Mouse (Mus musculus): Measurements from ENCODE around the gene Batf2. TPM values are rescaled to one million over a fixed set of nuclear protein-coding genes. Genes with fewer than 3 reads are reported as not detected.

The Batf2 gene
- polyA plus RNA-seq, 1 experiment = 0.04 TPM

DNA sequence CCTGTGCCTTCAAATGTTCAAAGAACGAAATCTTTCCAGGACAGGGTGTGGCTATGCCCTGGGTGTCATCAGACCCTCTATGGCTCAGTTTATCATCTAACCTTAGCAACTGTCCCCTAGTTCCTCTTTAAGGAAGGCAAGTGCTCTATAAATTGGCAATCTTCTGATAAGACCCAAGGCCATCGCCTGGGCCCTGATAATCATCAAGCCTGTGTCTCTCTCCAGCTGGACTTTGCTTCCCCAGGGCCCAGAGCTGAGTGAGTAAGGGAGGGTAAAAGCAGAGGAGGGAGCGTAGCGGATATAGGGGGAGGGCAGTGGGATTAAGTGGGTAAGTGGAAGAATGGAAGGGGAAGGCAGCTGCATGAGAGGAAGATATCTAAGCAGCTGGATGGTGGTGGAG is 36.3 kb upstream of the Batf2 start:
- H3ac ChIP-seq (ENCODE audit: control insufficient read depth, insufficient read length, low read depth) = no peak overlapping the region
- TF ChIP-seq MAX (IDR thresholded peaks at IDR 0.05) = no peak
- TF ChIP-seq CTCF (IDR thresholded peaks at IDR 0.05; ENCODE audit: control insufficient read depth, insufficient read depth, insufficient read length) = no peak
- TF ChIP-seq MYOD1 (IDR thresholded peaks at IDR 0.05; ENCODE audit: control insufficient read depth, insufficient read length, low read depth) = no peak
- TF ChIP-seq FOSL1 (IDR thresholded peaks at IDR 0.05; ENCODE audit: insufficient read depth, low read length, poor library complexity, severe bottlenecking) = no peak
- no peak for TF ChIP-seq CEBPB (IDR thresholded peaks at IDR 0.05; ENCODE audit: low read depth)
- no peak for TF ChIP-seq USF1 (IDR thresholded peaks at IDR 0.05; ENCODE audit: low read depth)
- no peak for TF ChIP-seq MYOG (IDR thresholded peaks at IDR 0.05; ENCODE audit: control insufficient read depth, extremely low read depth, insufficient read length)
- no peak overlapping the region for H3K4me3 ChIP-seq (ENCODE audit: insufficient read depth, poor library complexity, severe bottlenecking)

DNA sequence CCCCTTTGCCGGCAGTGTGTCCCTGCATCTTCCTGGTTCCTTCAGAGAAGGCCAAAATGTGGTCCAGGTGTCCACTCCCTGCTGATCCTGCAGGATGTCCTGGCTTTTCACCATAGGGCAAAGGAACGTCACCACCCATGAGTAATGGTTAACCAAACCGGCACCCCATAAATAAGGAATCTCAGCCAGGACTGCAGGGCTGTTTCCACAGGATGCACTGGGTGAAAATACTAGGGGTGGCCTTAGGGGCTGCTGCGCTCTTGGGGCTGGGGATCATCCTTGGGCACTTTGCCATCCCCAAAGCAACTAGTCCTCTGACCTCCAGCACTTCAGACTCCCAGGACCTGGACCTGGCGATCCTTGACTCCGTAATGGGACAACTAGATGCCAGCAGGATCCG is 35.2 kb upstream of the Batf2 start, which contains the start of gene Naaladl1:
Naaladl1 (plus strand) TSS at position 197 of the 400 bp plus-strand sequence.
- TF ChIP-seq USF1 (IDR thresholded peaks at IDR 0.05; ENCODE audit: low read depth) (no peak), CTCF (IDR thresholded peaks at IDR 0.05; ENCODE audit: control insufficient read depth, insufficient read depth, insufficient read length) (no peak), MAX (IDR thresholded peaks at IDR 0.05) (no peak), MYOD1 (IDR thresholded peaks at IDR 0.05; ENCODE audit: control insufficient read depth, insufficient read length, low read depth) (no peak), MYOG (IDR thresholded peaks at IDR 0.05; ENCODE audit: control insufficient read depth, extremely low read depth, insufficient read length) (no peak), CEBPB (IDR thresholded peaks at IDR 0.05; ENCODE audit: low read depth) (no peak), FOSL1 (IDR thresholded peaks at IDR 0.05; ENCODE audit: insufficient read depth, low read length, poor library complexity, severe bottlenecking) (no peak)

More for the DNA sequence above, 36.3 kb upstream of the Batf2 start:
- no peaks in the 10 kb centered on the region for H3K79me2 ChIP-seq (ENCODE audit: control insufficient read depth, insufficient read depth)
- no peaks in the 10 kb centered on the region for H3K79me3 ChIP-seq (ENCODE audit: low read depth)
- H3K27me3 ChIP-seq (ENCODE audit: control insufficient read depth, insufficient read depth, insufficient read length) = no peaks in the 10 kb centered on the region
- no peaks in the 10 kb centered on the region for H3K36me3 ChIP-seq (ENCODE audit: control insufficient read depth, insufficient read depth)

GRCm38 (mm10) chr19:6113116-6113515 is 27.7 kb upstream of the Batf2 start:
- Histone ChIP-seq H3K4me3 (ENCODE audit: insufficient read depth, poor library complexity, severe bottlenecking) (no peak overlapping the region), H3K79me3 (ENCODE audit: low read depth) (peaks cover 16% of the 10 kb centered on the region), H3K79me2 (ENCODE audit: control insufficient read depth, insufficient read depth) (peaks cover 27% of the 10 kb centered on the region), H3ac (ENCODE audit: control insufficient read depth, insufficient read length, low read depth) (no peak overlapping the region), H3K27me3 (ENCODE audit: control insufficient read depth, insufficient read depth, insufficient read length) (no peaks in the 10 kb centered on the region), H3K36me3 (ENCODE audit: control insufficient read depth, insufficient read depth) (peaks cover 22% of the 10 kb centered on the region)
- TF ChIP-seq MAX (IDR thresholded peaks at IDR 0.05) (no peak), CEBPB (IDR thresholded peaks at IDR 0.05; ENCODE audit: low read depth) (no peak), MYOG (IDR thresholded peaks at IDR 0.05; ENCODE audit: control insufficient read depth, extremely low read depth, insufficient read length) (no peak), MYOD1 (IDR thresholded peaks at IDR 0.05; ENCODE audit: control insufficient read depth, insufficient read length, low read depth) (no peak), USF1 (IDR thresholded peaks at IDR 0.05; ENCODE audit: low read depth) (no peak), FOSL1 (IDR thresholded peaks at IDR 0.05; ENCODE audit: insufficient read depth, low read length, poor library complexity, severe bottlenecking) (no peak), CTCF (IDR thresholded peaks at IDR 0.05; ENCODE audit: control insufficient read depth, insufficient read depth, insufficient read length) (no peak)

More for the DNA sequence above, 35.2 kb upstream of the Batf2 start, which contains the start of gene Naaladl1:
- Histone ChIP-seq H3K27me3 (ENCODE audit: control insufficient read depth, insufficient read depth, insufficient read length) (no peaks in the 10 kb centered on the region), H3ac (ENCODE audit: control insufficient read depth, insufficient read length, low read depth) (no peak within 1 kb of the TSS), H3K36me3 (ENCODE audit: control insufficient read depth, insufficient read depth) (no peaks in the 10 kb centered on the region), H3K4me3 (ENCODE audit: insufficient read depth, poor library complexity, severe bottlenecking) (no peak within 1 kb of the TSS), H3K79me3 (ENCODE audit: low read depth) (no peaks in the 10 kb centered on the region), H3K79me2 (ENCODE audit: control insufficient read depth, insufficient read depth) (no peaks in the 10 kb centered on the region)

- peaks cover 27% of the 10 kb centered on the region for H3K79me2 ChIP-seq (ENCODE audit: control insufficient read depth, insufficient read depth)
- TF ChIP-seq MYOD1 (IDR thresholded peaks at IDR 0.05; ENCODE audit: control insufficient read depth, insufficient read length, low read depth) = no peak
- no peak for TF ChIP-seq MAX (IDR thresholded peaks at IDR 0.05)
- no peak for TF ChIP-seq FOSL1 (IDR thresholded peaks at IDR 0.05; ENCODE audit: insufficient read depth, low read length, poor library complexity, severe bottlenecking)
- no peak for TF ChIP-seq CEBPB (IDR thresholded peaks at IDR 0.05; ENCODE audit: low read depth)
- TF ChIP-seq MYOG (IDR thresholded peaks at IDR 0.05; ENCODE audit: control insufficient read depth, extremely low read depth, insufficient read length) = no peak
- no peak for TF ChIP-seq CTCF (IDR thresholded peaks at IDR 0.05; ENCODE audit: control insufficient read depth, insufficient read depth, insufficient read length)
- no peak for TF ChIP-seq USF1 (IDR thresholded peaks at IDR 0.05; ENCODE audit: low read depth)
- H3K36me3 ChIP-seq (ENCODE audit: control insufficient read depth, insufficient read depth) = peaks cover 22% of the 10 kb centered on the region
- H3K27me3 ChIP-seq (ENCODE audit: control insufficient read depth, insufficient read depth, insufficient read length) = no peaks in the 10 kb centered on the region
- H3K79me3 ChIP-seq (ENCODE audit: low read depth) = peaks cover 16% of the 10 kb centered on the region
- H3ac ChIP-seq (ENCODE audit: control insufficient read depth, insufficient read length, low read depth) = no peak overlapping the region
- peak overlapping the region; percentile 74 for H3K4me3 ChIP-seq (ENCODE audit: insufficient read depth, poor library complexity, severe bottlenecking)
Measured at GRCm38 (mm10) chr19:6116113-6116850, 24.5 kb upstream of the Batf2 start.

DNA sequence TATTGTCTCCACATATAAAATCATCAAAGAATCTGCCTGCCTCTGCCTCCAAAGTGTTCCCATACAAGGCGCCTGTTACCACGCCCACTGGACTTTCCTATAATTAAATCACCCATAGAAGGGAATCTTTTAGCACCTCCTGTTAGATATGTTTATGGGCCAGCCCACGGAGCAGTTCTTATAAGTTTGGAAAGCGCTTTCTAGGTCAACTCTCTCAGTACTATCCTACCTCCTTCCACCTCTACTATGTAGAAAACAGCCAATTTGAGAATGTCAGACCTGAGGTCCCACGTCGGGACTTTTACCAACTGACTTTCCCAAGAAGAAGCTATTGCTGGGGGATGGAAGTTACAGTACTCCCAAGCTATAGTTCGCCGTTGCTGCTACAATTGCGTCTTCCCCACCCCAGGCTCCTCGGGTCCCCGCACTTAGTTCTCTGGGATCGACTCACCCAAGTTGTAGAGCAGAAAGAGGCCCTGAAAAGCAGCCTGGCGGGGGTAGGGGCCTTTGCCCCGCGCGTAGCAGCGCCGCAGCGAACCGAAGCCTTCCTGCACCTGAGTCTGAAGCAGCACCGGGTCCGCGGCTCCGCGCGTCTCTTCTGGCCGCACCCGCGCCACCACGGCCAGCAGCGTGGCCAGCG is 23.3 kb upstream of the Batf2 start:
- TF ChIP-seq MYOG (IDR thresholded peaks at IDR 0.05; ENCODE audit: control insufficient read depth, extremely low read depth, insufficient read length) = no peak
- no peak for TF ChIP-seq MYOD1 (IDR thresholded peaks at IDR 0.05; ENCODE audit: control insufficient read depth, insufficient read length, low read depth)
- TF ChIP-seq CEBPB (IDR thresholded peaks at IDR 0.05; ENCODE audit: low read depth) = no peak
- TF ChIP-seq USF1 (IDR thresholded peaks at IDR 0.05; ENCODE audit: low read depth) = no peak
- TF ChIP-seq FOSL1 (IDR thresholded peaks at IDR 0.05; ENCODE audit: insufficient read depth, low read length, poor library complexity, severe bottlenecking) = no peak
- no peak for TF ChIP-seq MAX (IDR thresholded peaks at IDR 0.05)
- TF ChIP-seq CTCF (IDR thresholded peaks at IDR 0.05; ENCODE audit: control insufficient read depth, insufficient read depth, insufficient read length) = no peak

More for the DNA sequence above, 23.3 kb upstream of the Batf2 start:
- Histone ChIP-seq H3K4me3 (ENCODE audit: insufficient read depth, poor library complexity, severe bottlenecking) (peak overlapping the region; percentile 74), H3K36me3 (ENCODE audit: control insufficient read depth, insufficient read depth) (peaks cover 22% of the 10 kb centered on the region), H3K27me3 (ENCODE audit: control insufficient read depth, insufficient read depth, insufficient read length) (no peaks in the 10 kb centered on the region), H3ac (ENCODE audit: control insufficient read depth, insufficient read length, low read depth) (peak overlapping the region; percentile 95), H3K79me3 (ENCODE audit: low read depth) (peaks cover 16% of the 10 kb centered on the region), H3K79me2 (ENCODE audit: control insufficient read depth, insufficient read depth) (peaks cover 27% of the 10 kb centered on the region)

Data from C2C12 (cell line).